Mouse (Mus musculus): ENCODE data around the gene Arpc4.

GRCm38 (mm10) chr6:113406683-113407082 is 28.8 kb downstream of the Arpc4 start:
- TF ChIP-seq CTCF (IDR thresholded peaks at IDR 0.05; ENCODE audit: extremely low read depth, insufficient read depth, low read length) (no peak), POLR2A (IDR thresholded peaks at IDR 0.05; ENCODE audit: extremely low read depth, insufficient read depth, low read length) (no peak)
